Mouse (Mus musculus) kidney, embryonic 15.5 days (tissue): Measurements from ENCODE around the gene Pnrc2. TPM values are rescaled to one million over a fixed set of nuclear protein-coding genes. Genes with fewer than 3 reads are reported as not detected.
A peak's percentile ranks its signal among the peaks of the same experiment; 100 is the strongest.

Experiments used
- ATAC-seq: fragments of 200-750 bp; cut with Nextera tagmentation; replicated peaks from 2 replicates; pipeline ENCODE4 v1.8.0; 2017; ENCODE audit warnings: moderate TSS enrichment; ENCODE audit not compliant: low FRiP score
- H3K27ac ChIP-seq: fragments of 300-500 bp; sonication (generic); 2 replicates; pipeline ENCODE4 v1.5.1; 2015; ENCODE audit warnings: mild to moderate bottlenecking, inconsistent platforms
- H3K27me3 ChIP-seq: fragments of 300-500 bp; sonication (generic); 2 replicates; pipeline ENCODE4 v1.6.1; 2015; ENCODE audit warnings: inconsistent platforms
- H3K36me3 ChIP-seq: fragments of 300-500 bp; sonication (generic); 2 replicates; pipeline ENCODE4 v1.6.1; 2015; ENCODE audit warnings: inconsistent platforms
- H3K4me1 ChIP-seq: fragments of 300-500 bp; sonication (generic); 2 replicates; pipeline ENCODE4 v1.6.1; 2015; ENCODE audit warnings: inconsistent platforms
- H3K4me2 ChIP-seq: fragments of 300-500 bp; sonication (generic); 2 replicates; pipeline ENCODE4 v1.6.1; 2015; ENCODE audit warnings: moderate library complexity, mild to moderate bottlenecking, inconsistent platforms
- H3K4me3 ChIP-seq: fragments of 300-500 bp; sonication (generic); replicated peaks from 2 replicates; pipeline ENCODE4 v1.5.1; 2015; ENCODE audit warnings: mild to moderate bottlenecking, inconsistent platforms
- H3K9ac ChIP-seq: fragments of 300-500 bp; sonication (generic); 2 replicates; pipeline ENCODE4 v1.6.1; 2015; ENCODE audit warnings: mild to moderate bottlenecking, inconsistent platforms
- H3K9me3 ChIP-seq: fragments of 300-500 bp; sonication (generic); replicated peaks from 2 replicates; pipeline ENCODE4 v1.6.1; 2016; ENCODE audit warnings: inconsistent platforms
- WGBS: fragments of 180-500 bp; shearing (Covaris S2); methylation state at CpG from one replicate; pipeline ENCODE4 v1.1.7; 2015; ENCODE audit warnings: mixed read lengths; 5-methylcytosine and 5-hydroxymethylcytosine counted together
- polyA plus RNA-seq: library from polyadenylated mRNA; unstranded; fragments of >200 nt; fragmentation: Nextera tagmentation; extraction: Ambion mirVana; gene quantifications from 2 replicates; pipeline ENCODE4 v1.2.1, GENCODE M21; 2015

Pnrc2 gene
- polyA plus RNA-seq, 1 experiment from 2014 or later = 194 TPM

GRCm38 (mm10) chr4:135855536-135856222 lies 18.0 kb downstream of the Pnrc2 start, which contains the start of gene Srsf10:
Gene Srsf10 (plus strand): TSS chr4:135855747.
- Histone ChIP-seq H3K9ac (peak within 1 kb of the TSS; percentile 88), H3K36me3 (peaks cover 14% of the 10 kb centered on the region; the same call in 1 of the 2 replicates)
- ATAC-seq = peak; percentile 94

DNA sequence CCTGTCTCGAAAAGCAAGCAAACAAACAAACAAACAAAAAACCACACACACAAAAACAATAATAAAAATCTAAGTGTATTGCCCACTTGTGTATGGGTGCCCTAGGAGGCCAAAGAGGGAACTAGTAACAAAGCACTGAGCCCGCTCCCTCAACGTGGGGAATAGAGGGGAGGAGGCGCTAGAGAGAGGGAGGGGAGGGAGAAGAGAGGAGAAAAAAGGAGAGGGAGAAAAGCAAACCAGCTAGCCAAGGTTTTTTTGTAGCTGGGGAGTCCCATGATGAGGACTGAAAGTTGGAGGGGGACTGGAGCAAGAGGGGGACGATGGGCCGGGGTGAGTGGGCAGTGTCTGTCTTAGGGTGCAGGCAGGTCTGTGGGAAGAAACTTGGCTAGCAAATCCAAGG lies 18.6 kb downstream of the Pnrc2 start:
- 0 out of 2 replicates have a peak, but pooled peaks have one; percentile 8 for ATAC-seq
- peaks cover 13% of the 10 kb centered on the region; the same call in 1 of the 2 replicates for H3K36me3 ChIP-seq
- no peaks in the 10 kb centered on the region for H3K27me3 ChIP-seq
- 7% methylated on average over 6 of the region's 6 CpGs for WGBS
- peaks cover 44% of the 10 kb centered on the region for H3K4me1 ChIP-seq
- peak overlapping the region; percentile 84 for H3K4me2 ChIP-seq
- peak overlapping the region; percentile 66 for H3K4me3 ChIP-seq
- H3K9ac ChIP-seq = peak overlapping the region; percentile 88
- H3K27ac ChIP-seq = peak overlapping the region; percentile 100
- no peaks in the 10 kb centered on the region for H3K9me3 ChIP-seq

More at GRCm38 (mm10) chr4:135855536-135856222, 18.0 kb downstream of the Pnrc2 start, which contains the start of gene Srsf10:
- peak within 1 kb of the TSS; percentile 66 for H3K4me3 ChIP-seq
- H3K27ac ChIP-seq = peak within 1 kb of the TSS; percentile 100
- 0% methylated on average over 63 of the region's 67 CpGs for WGBS
- H3K9me3 ChIP-seq = no peaks in the 10 kb centered on the region
- H3K27me3 ChIP-seq = no peaks in the 10 kb centered on the region
- H3K4me1 ChIP-seq = peaks cover 43% of the 10 kb centered on the region
- peak within 1 kb of the TSS; percentile 84 for H3K4me2 ChIP-seq

DNA sequence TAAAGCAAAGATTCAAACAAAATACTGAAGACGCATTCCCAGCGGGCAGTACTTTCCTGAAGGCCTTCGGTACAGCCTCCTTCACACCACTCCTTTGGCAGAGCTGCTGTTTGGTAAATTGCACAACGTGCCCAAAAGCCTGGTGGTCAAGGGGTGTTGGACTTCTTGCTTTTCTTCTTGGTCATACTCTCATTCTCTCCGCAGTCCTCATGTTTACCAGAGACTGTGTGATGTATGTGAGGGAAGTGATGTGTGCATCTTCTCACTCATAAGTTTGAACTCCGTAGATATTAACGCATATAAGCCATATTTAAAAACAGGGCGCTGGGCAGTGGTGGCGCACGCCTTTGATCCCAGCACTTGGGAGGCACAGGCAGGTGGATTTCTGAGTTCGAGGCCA lies 19.0 kb downstream of the Pnrc2 start:
- Histone ChIP-seq H3K4me3 (peak overlapping the region; percentile 66), H3K9me3 (no peaks in the 10 kb centered on the region), H3K4me1 (peaks cover 39% of the 10 kb centered on the region), H3K27ac (peak overlapping the region; percentile 100), H3K36me3 (peaks cover 8% of the 10 kb centered on the region; the same call in 1 of the 2 replicates), H3K9ac (peak overlapping the region; percentile 88), H3K27me3 (no peaks in the 10 kb centered on the region), H3K4me2 (peak overlapping the region; percentile 84)
- ATAC-seq = no peak
- 76% methylated on average over 11 of the region's 11 CpGs for WGBS

DNA sequence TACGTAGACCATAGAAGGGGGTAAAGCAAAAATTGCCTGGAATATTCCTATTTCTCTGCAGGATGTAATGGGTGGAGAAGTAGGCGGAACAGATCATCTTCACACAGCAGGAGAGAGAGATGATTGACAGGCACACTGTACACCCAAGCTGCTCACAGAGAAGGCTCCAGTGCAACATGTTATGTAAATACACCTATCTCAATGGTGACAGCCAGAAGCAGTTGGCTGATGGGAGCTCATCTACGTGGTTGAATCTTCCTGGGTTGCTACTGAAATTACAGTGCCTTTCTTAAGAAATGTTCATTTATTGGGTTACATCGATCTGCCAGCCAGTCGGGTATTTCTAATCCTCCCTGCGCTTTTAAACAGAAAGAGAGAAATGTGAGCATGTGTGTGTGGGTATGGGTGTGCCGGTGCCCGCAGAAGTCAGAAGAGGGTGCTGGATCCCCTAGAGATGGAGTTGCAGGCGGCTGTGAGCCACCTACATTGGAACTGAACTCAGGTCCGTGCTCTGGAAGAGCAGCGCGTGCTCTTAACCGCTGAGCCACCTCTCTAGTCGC lies 19.6 kb downstream of the Pnrc2 start:
- no peaks in the 10 kb centered on the region for H3K9me3 ChIP-seq
- no peak overlapping the region for H3K27ac ChIP-seq

DNA sequence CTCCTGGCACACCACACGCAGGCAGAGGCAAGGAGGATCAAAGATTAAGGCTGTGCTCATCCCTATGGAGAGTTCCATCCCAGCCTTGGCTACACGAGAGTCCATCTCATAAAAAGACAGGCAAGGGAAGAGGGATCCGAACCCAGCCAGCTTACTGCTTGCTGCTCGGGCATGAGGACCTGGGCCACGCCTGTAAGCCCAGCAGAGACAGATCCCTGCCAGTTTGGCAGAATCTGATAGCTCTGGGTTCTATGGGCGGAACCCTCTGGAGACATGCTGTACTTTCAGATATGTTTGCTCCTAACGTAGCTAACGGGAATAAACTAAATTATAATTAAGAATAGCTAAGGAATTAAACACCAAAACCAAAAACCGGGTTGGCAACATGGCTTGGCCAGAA lies 21.7 kb downstream of the Pnrc2 start:
- H3K36me3 ChIP-seq = no peaks in the 10 kb centered on the region
- 88% methylated on average over 9 of the region's 9 CpGs for WGBS
- H3K27ac ChIP-seq = no peak overlapping the region
- H3K4me3 ChIP-seq = no peak overlapping the region
- H3K9ac ChIP-seq = no peak overlapping the region
- peaks cover 18% of the 10 kb centered on the region for H3K4me1 ChIP-seq
- no peak overlapping the region for H3K4me2 ChIP-seq
- H3K9me3 ChIP-seq = no peaks in the 10 kb centered on the region
- H3K27me3 ChIP-seq = no peaks in the 10 kb centered on the region
- no peak for ATAC-seq

More for the DNA sequence above, 19.6 kb downstream of the Pnrc2 start:
- H3K27me3 ChIP-seq = no peaks in the 10 kb centered on the region
- 92% methylated on average over 14 of the region's 14 CpGs for WGBS
- no peak for ATAC-seq
- H3K36me3 ChIP-seq = peaks cover 4% of the 10 kb centered on the region; the same call in 1 of the 2 replicates
- no peak overlapping the region for H3K4me3 ChIP-seq
- H3K4me1 ChIP-seq = peaks cover 33% of the 10 kb centered on the region
- no peak overlapping the region for H3K9ac ChIP-seq
- H3K4me2 ChIP-seq = no peak overlapping the region

DNA sequence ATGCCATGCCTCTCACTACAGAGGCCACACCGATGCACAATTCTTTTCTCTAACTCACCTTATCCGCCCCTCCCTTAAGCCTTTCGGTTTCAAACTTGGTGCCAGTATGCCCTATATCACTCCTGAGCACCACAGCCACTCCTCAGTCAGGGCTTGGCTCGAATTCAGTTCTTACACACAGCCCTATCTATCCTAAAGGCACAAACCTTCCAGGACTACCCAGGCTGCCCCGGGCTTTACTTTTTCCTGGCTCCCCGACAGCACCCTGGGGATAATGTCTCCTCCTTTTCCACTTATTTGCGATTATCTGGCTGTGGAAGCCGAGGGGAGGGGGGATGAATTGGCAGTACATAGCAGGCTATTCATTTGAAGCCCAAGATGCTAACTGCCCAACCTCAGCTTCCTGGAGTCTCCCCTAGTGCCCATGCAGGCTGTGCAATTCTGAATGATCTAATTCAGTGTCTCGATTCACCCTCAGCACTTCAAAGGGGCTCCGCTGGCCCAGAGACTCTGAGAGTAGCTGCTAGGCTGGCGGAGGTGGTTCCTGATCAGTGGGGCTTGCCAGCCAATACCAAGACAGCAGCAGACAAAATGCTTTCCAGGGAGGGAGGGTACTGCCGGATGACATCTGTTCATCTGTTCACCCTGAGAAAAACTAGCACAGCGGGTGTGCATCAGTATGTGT lies 23.1 kb downstream of the Pnrc2 start:
- peak overlapping the region; percentile 27; the same call in 1 of the 2 replicates for H3K27ac ChIP-seq
- no peak overlapping the region for H3K9ac ChIP-seq
- no peaks in the 10 kb centered on the region for H3K36me3 ChIP-seq
- no peak for ATAC-seq
- no peak overlapping the region for H3K4me3 ChIP-seq
- WGBS = 29% methylated on average over 13 of the region's 13 CpGs
- no peaks in the 10 kb centered on the region for H3K9me3 ChIP-seq
- H3K4me1 ChIP-seq = peaks cover 18% of the 10 kb centered on the region
- H3K27me3 ChIP-seq = no peaks in the 10 kb centered on the region
- H3K4me2 ChIP-seq = peak overlapping the region; percentile 29

DNA sequence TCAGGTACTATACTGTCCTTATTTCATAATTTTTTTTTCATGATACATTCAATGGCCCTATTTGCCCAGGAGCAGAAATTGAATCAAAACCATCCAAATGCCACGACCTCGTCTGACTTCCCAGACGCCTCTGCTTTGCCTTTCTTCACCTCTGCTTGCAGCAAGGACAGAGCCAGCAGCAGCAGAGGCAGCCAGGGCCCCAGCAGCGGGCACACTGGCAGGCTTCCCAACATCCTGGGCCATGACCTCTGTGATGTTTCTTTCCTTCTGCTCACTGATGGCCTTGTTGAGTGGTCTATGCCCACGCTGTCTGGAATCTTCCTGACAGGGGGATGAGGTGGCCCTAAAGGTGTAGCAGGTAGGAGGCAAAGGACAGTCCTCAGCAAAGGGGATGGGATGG lies 26.1 kb downstream of the Pnrc2 start:
- Histone ChIP-seq H3K9ac (no peak overlapping the region), H3K4me2 (no peak overlapping the region), H3K4me3 (no peak overlapping the region), H3K9me3 (no peaks in the 10 kb centered on the region; the same call in 1 of the 2 replicates), H3K27me3 (no peaks in the 10 kb centered on the region), H3K4me1 (peaks cover 8% of the 10 kb centered on the region), H3K36me3 (no peaks in the 10 kb centered on the region), H3K27ac (no peak overlapping the region)
- WGBS = 57% methylated on average over 5 of the region's 5 CpGs
- ATAC-seq = no peak

GRCm38 (mm10) chr4:135844400-135844799 lies 29.2 kb downstream of the Pnrc2 start:
- H3K27me3 ChIP-seq = no peaks in the 10 kb centered on the region
- no peak for ATAC-seq
- no peaks in the 10 kb centered on the region; the same call in 1 of the 2 replicates for H3K9me3 ChIP-seq
- H3K4me2 ChIP-seq = no peak overlapping the region
- H3K4me3 ChIP-seq = no peak overlapping the region
- H3K9ac ChIP-seq = no peak overlapping the region
- H3K36me3 ChIP-seq = no peaks in the 10 kb centered on the region
- H3K4me1 ChIP-seq = peaks cover 3% of the 10 kb centered on the region; the same call in 1 of the 2 replicates
- WGBS = 87% methylated on average over 6 of the region's 6 CpGs
- H3K27ac ChIP-seq = no peak overlapping the region

GRCm38 (mm10) chr4:135839293-135840011 lies 34.2 kb downstream of the Pnrc2 start:
- Histone ChIP-seq H3K36me3 (no peaks in the 10 kb centered on the region), H3K4me2 (no peak overlapping the region), H3K4me3 (no peak overlapping the region), H3K4me1 (peaks cover 6% of the 10 kb centered on the region; the same call in 1 of the 2 replicates), H3K9ac (no peak overlapping the region), H3K9me3 (no peaks in the 10 kb centered on the region), H3K27ac (no peak overlapping the region), H3K27me3 (no peaks in the 10 kb centered on the region)
- 58% methylated on average over 21 of the region's 21 CpGs for WGBS
- ATAC-seq = no peak

DNA sequence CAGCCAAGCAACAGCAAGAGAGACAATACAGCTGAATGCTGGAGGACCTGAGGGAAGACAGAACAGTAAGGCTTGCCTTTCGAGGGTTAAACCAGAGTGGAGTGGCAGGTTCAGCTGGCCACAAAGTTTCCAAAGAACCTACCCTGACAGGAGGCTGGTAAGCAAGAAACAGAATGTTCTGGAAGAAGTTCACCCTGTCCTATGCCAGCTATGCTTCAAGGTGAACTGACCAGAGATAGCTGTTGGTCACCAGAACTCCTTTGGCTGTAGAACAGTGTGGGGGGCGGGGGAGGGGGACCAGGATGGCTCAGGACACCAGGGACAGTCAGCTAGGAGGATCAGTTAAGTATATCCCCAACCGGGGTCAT lies 34.7 kb downstream of the Pnrc2 start:
- Histone ChIP-seq H3K36me3 (no peaks in the 10 kb centered on the region), H3K27ac (no peak overlapping the region), H3K9ac (no peak overlapping the region), H3K4me2 (no peak overlapping the region), H3K4me3 (no peak overlapping the region), H3K4me1 (peaks cover 10% of the 10 kb centered on the region; the same call in 1 of the 2 replicates), H3K9me3 (no peaks in the 10 kb centered on the region), H3K27me3 (no peaks in the 10 kb centered on the region)
- no peak for ATAC-seq
- 83% methylated on average over 3 of the region's 3 CpGs for WGBS

DNA sequence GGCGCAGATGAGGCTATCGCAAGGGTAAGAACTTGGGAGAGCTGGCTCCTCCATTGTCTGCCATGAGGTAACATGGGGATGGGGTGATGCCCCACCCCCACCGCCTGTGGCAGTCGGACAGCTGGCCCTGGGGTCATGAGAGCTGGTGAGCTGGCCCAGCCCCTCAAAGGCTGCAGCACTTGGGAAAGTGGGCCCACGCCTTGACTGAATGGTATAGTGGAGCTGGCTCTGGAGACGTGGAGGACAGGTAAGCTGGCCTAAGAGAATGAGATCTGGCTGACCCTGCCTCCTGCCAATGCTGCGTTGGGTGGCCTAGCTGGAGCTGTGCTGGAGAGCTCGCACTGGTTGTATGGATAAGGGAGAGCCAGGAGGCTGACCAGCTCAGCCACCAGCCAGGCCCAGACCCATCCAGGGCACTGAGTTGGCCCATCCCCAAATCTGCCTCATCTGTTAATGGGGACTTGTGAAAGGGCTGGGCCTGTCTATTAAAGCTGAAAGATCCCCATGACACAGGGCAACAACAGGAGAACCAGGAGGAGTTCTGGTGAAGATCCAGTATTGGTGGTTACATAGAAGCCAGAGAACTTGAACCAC lies 39.4 kb downstream of the Pnrc2 start:
- Histone ChIP-seq H3K27ac (no peak overlapping the region), H3K9me3 (no peaks in the 10 kb centered on the region), H3K9ac (no peak overlapping the region), H3K4me3 (no peak overlapping the region), H3K27me3 (no peaks in the 10 kb centered on the region), H3K4me2 (no peak overlapping the region), H3K36me3 (no peaks in the 10 kb centered on the region), H3K4me1 (peaks cover 32% of the 10 kb centered on the region)
- 84% methylated on average over 8 of the region's 8 CpGs for WGBS
- peak; percentile 25; the same call in 1 of the 2 replicates for ATAC-seq
